Mouse (Mus musculus) thymus, postnatal 25 days (tissue): ENCODE data around the gene Zbtb38.
A peak's percentile ranks its signal among the peaks of the same experiment; 100 is the strongest.

ENCODE experiments used
- DNase-seq: peaks from one replicate; pipeline ENCODE4 v3.0.0; 2022

Zbtb38 gene

DNA sequence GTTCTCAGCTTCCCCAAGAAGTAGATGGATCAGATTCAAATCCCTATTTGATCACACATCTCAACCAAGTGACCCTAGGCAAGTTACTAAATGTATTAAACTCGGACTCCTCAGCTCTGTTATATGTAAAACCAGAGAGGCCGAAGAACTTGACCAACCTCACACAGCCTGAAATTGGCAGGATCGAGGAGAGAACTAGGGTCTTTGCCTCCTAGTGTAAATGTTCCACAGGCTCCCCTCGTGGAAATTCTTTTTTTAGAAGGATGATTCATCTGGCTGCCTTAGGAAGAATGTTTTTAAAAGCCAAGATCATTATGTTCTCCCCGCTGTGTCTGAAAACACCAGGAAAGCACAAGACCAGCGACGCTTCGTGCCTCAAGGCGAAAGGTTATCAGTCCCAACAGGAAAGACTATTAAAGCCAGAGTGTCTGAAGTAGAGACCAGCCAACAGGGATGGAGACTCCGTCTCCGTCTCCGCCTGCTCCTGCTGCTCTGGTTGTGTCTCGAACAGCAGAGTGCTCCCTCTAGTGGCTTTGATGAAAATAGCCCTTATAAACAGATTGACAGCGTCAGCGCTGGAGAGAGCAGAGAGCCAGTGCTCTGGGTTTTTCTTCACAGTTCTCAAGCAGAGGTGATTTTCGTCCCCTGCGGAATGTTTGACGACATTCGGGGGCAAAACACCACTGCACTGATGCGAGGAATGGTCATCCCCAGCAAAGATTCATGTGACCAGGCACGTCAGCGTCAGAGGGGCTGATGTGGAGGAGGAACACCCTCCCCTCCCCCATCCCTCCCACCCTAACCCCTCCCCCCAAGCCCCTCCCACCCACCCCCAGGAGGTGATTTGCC, 6.3 kb upstream of the Zbtb38 start:
- DNase-seq, result peak; percentile 72

DNA sequence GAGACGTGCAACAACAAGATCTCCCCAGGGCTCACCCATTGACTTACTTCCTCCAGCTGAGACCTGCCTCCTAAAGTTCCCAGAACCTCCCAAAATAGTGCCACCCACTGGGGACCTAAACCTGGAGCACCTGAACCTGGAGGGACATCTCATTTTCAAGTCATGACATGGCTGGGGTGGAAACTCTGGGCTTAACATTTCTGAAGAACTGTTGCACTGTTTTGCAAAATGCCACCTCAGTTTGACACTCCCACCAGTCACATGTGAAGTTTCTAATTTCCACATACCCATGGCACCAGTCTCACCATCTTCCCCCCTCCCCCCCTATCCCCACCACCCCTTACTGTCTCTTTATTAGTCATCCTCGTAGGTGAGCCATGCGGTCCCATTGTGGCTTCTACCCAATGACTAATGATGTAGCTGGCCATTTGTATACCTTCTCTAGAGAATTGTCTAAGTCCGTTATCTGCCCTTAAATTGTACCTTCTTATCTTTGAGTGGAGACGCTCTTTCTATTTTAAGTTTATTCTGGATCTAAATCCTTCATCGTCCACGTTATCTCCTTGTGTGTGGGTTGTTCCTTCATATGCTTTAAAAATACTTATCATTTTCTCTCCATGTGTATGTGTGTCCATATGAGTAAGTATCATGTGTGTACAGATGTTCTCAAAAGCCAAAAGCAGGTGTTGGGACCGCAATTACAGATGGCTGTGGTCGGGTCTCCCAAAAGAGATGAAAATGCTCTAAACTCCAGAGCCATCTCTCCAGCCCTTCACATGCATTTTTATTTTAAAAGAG, 4.2 kb upstream of the Zbtb38 start:
- no peak for DNase-seq

DNA sequence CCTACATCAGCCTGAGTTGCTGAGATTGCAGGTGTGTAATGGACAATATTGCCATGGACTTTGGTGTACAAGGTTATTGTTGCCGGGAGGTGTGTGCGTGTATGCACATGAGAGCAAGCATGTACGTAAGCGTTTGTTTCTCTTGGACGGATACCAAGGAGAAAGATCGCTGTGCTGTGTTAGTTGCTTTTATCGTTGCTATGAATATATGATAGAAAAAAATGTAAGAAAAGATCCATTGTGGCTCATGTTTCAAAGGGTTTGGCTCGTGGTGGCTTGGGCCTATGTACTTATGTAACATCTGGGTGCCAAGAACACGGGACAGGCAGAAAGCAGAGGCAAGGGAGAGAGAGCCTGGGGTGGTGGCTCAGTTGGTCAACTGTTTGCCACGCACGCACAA, 3.1 kb upstream of the Zbtb38 start:
- DNase-seq, result no peak

DNA sequence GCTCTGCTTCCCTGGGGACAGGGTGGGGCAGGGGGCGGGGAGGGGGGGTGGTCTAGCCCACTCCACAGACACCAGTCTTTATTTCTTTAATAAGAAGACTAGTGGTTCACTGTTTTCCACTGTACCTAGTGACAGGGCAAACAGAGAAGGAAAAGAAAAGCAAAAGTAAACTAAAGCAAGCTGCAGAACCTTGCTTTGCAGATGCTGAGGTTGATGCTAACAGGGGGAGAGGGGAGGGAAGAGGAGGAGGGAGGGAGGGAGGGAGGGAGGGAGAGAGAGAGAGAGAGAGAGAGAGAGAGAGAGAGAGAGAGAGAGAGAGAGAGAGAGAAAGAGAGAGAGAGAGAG, 2.0 kb upstream of the Zbtb38 start:
- DNase-seq, result no peak

DNA sequence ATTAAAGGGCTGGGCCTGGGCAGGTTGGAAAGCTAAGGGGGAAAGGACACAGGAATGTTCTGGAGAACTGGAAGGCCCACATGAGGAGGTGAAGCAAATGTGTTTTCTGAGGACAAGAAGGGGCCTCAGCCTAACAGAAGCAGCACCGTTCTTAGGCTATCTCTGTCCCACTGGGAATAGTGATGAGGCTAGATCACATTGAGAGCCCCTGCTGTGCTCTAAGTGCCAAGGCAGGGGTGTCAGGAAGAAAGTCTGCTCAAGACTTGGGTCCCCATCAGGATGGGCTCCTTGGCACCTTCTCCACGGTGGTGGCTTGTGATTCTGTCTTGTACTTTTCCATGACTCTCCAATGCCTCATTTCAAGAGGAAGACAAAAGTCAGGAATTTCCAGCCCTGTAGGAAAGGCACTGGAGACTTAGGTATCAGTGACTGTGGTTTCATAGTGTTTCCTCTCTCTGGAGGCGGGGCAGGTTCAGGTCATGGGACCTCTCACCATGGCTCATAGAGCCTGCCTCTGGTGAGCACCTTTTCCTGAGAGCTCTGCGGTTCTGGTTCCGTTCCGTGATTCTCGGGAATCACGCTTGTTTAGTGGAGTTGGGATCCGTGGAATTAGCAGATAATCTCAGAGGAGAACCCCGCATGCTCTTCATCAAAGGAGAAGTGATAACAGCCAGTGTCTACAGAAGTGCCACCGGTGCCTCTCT, 1.4 kb upstream of the Zbtb38 start:
- no peak for DNase-seq

DNA sequence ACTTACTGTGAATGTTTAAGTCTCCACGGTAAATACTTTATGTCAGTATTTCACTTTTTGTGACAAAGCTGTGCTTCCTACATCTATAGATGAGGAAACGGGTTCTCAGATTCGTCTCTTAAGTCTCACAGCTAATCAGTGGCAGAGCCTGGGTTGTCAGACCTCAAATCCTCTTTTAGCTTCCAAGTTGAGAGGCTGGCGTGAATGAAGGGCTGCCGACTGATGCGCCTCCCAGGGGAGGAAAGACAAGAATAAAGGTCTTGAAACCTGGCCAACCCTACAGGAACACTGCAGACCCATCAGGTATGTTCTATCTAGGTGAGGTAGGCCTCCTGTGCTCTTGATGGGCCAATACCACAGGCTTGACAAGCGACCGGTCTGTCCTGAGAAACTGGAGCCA, 761 bp upstream of the Zbtb38 start:
- DNase-seq, result no peak

DNA sequence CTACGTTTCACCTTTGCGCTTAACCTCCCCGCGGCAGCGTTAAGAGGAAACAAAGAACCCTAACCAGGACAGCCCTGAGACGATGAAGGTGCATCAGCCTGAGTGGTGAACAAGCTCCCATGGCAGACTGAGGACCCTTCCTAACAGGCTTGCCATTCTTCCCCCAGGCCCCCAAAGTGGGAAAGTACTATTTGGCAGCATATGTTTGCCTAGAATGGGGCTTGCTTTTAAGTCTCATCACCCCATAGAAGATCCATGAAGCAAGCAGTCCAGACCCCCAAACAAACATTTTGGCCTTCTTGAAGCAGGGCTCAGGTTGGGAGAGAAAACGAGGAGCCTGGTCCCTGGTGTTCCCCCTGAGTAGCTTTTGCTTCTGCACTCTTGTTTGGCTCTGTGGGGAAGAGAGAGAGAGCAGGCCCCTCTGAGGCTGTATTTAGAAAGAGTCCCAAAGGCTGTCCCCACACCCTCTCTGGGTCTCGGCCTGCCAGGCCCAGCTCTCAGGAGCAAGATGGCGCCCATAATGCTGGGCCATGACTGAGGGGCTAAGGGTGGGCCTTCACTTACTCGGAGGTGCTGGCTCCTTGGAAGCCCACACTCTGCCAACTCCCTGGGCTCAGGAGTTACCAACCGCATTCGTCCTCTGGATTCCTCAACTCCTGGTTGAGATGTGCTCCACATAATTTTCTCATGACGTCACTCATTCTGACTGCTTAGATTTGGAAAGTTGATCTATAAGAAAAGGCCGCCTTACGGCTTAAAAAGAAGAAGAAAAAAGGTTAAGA, 619 bp downstream of the Zbtb38 start:
- no peak for DNase-seq

DNA sequence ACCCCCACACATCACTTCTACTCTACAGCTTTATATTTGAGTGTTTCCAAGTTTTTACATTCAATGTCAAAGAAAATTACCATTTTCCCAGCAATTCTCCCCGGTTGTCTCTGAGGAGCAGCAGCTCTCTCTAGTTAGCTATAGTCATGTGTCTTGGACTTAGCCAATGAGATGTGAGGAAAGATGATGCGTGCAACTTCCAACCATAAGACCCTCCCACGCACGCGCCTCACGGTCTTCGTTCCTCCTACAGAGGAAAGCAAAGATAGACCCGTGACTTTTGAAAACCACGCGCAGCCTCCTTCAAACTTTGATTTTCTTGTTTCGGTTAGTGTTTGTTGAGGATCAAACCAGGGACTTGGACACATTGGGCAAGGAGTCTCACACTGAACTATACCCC, 2.0 kb downstream of the Zbtb38 start:
- DNase-seq, result no peak

DNA sequence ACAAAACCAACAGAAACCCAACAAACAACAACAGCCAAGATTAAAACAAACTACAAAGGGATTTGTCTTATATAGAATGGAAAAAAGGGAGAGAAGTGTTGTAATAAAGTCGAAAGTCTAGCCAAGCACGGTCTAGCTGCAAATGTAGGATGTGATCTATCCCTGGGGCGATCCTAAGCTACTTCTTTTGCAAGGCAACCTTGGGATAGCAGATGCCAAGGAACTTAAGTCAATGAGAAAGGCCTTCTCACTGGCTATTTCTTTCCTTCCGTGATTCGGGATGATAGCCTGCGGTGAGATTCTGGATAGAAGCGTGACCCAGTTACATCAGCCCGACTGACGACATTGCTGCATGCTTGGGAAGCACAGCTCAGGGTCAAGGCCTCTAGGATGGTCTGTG, 6.1 kb downstream of the Zbtb38 start:
- DNase-seq, result no peak

DNA sequence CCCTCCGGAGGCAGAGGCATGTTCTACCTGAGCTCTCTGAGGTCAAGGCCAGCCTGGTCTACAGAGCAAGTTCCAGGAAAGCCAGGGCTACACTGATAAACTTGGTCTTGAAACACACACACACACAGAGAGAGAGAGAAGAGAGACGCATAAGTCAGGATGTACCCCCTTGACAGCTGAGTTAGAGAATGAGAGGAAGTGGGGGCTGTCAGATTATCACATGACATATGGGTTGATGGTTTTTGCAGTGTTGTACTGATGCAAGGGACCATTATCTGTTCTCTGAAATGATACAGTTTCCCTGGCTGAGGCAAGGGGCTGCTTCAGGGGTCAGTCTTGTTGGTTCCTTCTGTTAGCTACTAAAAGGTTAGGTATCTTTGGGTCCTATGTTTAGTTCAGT, 7.7 kb downstream of the Zbtb38 start:
- DNase-seq, result no peak

DNA sequence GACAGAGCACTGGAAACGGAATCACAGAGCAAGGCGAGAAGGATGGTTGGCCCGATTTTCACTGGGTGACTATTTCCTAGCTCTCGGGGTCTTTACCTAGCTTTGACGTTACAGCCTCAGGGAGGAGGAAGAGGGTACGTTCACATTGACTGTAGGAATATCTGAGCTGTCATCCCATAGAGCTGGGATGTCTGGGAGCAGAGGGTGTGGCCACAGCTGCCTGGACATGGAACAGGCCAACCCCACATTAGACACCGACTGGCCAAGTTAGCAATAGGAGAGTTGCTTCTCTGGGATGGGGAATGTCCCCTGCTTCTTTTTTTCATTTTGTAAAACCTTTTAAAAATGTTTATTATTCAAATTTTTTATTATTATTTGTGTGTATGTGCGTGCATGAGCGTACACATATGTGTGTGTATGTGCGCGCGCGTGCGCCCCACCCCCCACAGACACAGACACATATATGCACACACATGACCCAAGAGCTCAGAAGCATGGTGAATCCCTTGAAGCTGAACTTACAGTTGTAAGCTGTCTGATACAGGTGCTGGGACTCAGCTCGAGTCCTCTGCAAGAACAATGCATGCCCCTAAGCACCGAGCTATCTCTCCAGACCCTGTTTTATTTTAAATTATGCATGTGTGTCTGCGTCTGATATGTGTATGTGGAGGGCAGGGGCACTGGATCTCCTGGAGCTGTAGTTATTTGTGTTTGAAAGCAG, 11.1 kb downstream of the Zbtb38 start:
- DNase-seq, result no peak

DNA sequence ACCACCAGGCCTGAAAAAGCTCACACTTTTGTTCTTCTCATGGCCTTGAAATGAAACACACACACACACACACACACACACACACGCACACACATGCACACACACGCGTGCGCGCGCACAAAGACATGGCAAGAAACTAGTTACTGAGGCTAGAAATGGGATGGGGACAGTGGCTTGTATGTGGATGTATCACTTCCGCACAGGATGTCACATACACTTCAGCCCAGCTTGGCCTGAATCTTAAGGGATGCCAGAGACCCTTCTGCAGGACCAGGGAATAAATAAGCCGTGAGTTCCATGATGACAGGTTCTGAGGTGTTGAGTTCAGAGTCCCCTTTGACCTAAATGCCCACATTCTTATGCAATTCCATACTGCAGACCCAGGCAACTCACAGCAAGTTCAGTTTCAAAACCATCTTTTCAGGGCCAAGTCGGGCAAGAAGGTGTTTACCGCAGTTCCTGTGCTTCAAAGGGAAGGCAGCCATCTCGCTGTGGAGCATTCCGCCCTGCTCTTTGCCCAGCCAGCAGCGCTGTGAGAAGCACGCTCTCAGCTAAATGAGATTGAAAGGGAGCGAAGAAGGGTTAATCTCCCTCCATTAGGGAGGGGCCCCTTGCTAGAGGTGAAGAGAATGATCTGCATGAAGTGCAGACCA, 11.8 kb downstream of the Zbtb38 start:
- peak; percentile 11 for DNase-seq

DNA sequence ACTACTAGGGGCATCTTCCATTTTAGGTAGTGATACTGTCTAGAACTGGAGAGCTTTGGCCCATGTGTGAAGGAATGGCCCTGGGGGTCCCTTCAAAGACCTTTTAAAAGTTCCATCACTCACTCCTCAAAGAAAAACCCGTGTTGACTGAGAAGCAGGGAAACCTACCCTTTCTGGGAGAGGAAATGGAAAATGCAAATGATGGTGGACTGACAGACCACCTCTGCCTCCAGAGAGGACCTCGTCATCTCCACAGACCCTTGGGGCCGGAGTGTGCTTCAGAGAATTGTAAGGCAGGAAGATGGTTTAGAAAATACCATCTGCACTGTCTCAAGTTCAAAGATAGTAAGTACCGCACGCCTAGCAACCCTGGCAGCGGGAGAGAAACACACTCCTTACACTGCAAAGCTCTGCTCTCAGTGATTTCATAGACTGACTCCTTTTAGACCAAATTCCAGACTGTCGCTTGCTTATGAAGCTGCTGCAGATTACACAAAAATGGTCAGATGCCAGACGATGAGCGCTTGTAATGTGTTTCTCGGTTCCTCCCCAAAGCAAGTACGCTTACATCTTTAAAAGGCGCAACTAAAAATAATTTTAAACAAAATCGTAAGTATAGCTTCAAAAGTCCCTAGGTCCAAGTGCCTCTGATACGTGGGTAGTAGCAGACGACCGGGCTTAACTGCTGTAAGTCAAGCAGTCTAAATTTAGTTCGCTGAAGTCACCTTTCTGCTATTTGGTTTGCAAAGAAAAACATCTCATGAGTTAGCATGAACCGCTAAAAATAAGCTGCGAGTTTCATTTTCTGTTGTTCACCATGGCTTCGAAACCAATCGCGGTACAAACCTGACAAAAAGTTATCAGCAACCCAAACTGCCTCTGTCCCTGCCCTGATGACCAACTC, 12.6 kb downstream of the Zbtb38 start:
- DNase-seq, result no peak

DNA sequence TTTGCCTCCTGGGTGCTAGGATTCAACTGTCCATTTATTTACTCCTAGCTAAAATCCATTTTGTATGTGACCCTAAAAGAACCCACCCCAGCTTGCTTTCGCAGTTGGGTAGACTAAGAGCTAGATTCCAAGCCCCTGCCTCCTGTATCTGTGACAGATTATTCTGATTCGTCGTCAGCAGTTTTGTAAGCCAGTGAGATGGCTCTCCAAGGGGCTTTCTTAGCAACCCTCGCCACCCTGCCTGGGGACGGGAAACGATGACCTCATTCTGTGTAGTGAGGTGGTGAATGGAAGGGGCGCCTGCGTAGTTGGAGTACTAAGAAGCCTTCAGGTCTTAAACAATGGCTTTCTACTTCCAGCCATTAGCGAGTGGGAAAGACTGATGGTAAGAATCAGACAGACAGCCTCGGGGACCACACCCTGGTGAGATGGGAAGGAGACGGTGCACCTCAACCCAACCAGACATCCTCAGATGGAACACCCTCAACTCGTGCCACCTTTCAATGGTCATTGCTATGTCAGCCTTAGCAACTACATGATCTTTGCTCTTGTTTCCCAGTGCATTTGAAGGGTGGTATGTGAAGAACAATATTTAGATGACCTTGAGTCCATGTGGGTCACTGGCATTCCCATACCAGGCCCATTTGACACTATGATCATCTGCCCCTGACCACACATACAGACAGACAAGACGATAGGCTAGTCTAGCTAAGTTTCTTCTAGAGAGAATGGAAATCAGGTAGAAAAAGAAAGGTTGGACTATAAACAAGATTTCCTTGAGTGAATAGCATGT, 13.9 kb downstream of the Zbtb38 start:
- no peak for DNase-seq

DNA sequence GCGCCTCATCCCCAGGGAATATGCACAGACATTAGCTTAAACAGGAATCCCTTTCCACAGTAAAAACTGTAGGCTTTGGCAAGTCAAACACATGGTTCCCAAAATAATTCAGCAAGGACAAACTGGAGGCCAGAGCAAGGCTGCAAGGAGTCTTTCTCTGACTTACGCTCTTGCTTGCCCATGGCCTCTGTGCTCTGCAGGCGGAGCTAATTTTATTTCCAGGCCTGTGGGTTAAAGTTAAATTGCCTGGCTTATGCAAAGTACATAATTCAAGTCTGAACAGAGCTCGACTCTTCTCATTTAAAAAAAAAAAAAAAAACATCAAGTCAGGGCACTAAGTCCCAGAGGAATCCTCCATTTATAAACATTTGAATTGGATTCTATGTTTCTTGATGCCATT, 16.7 kb downstream of the Zbtb38 start:
- no peak for DNase-seq

DNA sequence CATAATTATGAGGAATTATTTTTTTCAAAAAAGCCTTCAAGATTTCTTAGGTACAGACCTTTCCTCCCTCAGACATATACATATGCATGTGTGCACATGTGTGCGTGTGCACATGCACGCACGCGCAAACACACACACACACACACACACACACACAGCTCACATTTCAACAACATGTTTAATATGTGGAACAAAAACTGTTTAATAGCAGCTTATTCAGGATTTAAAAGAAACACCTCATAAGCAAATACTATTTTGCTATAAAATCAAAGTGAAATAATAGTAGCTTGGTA, 19.3 kb downstream of the Zbtb38 start:
- no peak for DNase-seq

DNA sequence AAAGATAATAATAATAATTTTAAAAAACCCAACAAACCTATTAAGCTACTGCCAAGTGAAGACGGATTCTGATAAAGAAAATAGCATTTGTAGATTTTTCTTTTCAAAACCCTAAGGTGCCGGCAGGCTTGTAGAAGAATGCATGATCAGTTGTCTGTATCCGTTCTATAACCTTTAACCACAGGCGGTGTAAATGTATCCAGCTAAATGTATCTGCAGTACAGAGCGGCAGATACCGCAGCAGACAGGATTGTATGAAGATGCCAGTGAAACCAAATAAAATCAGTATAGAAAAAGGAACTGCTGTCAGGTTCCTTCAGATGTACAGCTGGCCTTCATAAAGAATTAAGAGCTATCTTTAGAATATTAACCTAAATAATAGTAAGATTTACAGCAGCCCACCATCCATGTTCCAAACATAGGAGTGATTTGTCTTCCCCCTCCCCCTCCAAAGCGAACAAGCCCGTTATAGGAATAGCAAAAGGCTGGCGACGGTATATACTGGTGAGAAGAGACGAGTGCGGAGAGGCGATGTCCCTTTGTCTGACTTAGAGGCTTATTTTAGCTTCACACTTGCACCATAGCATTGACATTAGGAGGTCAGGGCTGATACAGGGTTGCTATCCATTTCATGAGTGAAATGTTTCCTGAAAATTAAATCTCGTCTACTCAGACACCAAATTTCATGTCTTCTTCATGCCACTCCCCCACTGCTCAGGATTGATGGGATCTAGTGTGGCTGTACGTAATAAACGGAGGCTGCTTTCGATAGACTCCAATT, 19.8 kb downstream of the Zbtb38 start:
- no peak for DNase-seq

DNA sequence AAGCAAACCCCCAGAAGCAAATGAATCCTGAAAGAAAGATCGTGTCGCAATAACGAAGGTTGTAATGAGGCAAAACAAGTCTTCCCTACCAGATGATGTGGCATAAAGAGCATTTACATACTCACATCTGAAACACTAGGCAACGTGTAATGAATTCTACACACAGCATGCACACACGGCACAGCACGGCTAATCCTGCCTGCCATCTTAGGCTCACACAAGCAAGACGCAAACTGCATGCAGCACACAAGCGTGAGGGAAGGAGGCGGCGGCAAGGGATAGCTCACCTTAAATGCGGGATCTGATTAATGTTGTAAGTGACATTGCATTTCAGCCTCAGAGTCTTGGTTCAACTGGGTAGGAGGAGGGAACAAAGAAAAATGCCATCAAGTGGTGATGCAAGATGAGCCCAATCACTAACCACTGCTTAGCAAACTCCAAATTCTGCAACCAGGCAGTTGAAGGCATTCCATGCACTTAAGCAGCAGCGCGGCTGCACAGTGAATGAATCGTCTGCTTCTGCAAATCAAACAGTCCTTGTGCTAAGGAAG, 20.6 kb downstream of the Zbtb38 start:
- no peak for DNase-seq
